Mouse (Mus musculus) ES-Bruce4 (cell line): ENCODE measurements at regions not wholly inside any gene's neighbourhood (a gene's known extent, or its start where the extent isn't known, plus 50 kb on each side); places are given as distances from the start of the nearest gene placed in this dataset.

ENCODE experiments used
- CTCF ChIP-seq: IDR thresholded peaks from one replicate; pipeline ENCODE4 v1.8.1; 2011; ENCODE audit warnings: low read depth, low read length
- EP300 ChIP-seq: IDR thresholded peaks from 2 replicates; pipeline ENCODE4 v1.6.1; 2011; ENCODE audit warnings: low read depth, low read length; ENCODE audit not compliant: insufficient read depth
- POLR2A ChIP-seq: IDR thresholded peaks from one replicate; pipeline ENCODE4 v1.8.1; 2011; ENCODE audit warnings: low read length; ENCODE audit not compliant: insufficient read depth

DNA sequence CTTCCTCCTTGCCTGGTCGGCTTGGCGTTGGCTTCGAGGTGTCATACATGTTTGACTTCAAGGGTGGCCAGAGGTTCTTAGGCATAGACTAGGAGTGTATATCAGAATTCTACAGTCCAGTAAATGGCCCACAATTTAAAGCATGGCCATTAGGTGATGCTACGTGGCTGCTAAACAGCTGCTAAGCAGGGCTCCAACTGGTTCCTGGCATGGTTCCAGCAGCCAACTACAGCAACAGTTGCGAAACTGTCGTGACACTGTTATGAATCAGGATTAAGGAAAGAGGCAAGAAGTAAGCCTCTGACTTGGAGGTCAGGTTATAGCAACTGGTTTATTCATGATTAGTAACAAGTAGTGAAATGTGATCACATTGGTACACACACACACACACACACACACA is 289.8 kb upstream of the 5730507C01Rik start:
- TF ChIP-seq CTCF (no peak), POLR2A (no peak), EP300 (no peak)
